Mouse (Mus musculus) urinary bladder, adult 18-20 months (tissue): ENCODE measurements around the gene Gm10999.
"Not testable (repeated sequence)": the region's sequence is repeated elsewhere in the genome, so short reads cannot be mapped to it uniquely, and the experiment has no call there.

Source experiments
- DNase-seq, 2 experiments: peaks; one replicate each; pipeline ENCODE4 v3.0.0; 2022; ENCODE audit warnings: low spot score in 2 of 2, mixed read lengths in 2 of 2

The Gm10999 gene

DNA sequence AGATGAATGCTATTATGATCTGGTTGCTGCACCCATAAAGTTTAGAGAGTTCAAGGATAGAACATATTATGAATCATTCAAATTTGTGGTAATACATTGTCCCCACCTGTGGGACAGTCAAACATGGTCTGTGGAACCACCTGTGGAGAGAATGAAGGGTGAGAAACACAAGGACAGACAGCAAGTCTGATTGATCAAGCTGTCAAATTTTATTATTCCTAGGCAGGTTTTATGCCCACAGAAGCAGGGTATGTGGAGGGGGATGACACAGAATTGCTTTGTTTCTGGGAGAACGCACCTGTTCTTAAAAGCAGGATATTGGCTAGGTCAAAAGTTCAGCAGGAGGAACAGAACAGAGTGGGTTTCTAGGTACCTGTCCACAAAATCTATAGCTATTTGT lies at the start of gene Gm10999:
Gm10999 (minus strand) TSS at position 101 of the 400 bp plus-strand sequence.
- DNase-seq, result no peak

DNA sequence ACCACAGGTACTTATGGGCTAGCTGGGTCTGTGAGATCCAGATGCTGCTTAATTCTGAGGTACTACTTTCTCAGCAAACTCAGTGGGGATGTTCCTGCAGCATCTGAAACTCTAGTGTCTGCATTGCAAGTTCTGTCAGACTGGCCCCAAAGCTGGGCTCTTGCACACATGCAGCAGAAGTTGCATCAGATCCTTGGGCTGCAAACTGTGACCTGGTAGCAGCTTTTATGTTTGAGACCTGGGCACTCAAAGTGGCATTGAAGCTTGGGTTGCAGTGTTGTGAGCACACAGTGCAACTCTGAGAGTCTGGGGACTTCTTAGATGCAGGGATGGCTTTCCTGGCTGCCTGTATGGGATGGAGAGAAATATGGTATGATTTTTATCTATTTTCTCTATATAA lies 2.0 kb upstream of the Gm10999 start:
- DNase-seq, result no peak

DNA sequence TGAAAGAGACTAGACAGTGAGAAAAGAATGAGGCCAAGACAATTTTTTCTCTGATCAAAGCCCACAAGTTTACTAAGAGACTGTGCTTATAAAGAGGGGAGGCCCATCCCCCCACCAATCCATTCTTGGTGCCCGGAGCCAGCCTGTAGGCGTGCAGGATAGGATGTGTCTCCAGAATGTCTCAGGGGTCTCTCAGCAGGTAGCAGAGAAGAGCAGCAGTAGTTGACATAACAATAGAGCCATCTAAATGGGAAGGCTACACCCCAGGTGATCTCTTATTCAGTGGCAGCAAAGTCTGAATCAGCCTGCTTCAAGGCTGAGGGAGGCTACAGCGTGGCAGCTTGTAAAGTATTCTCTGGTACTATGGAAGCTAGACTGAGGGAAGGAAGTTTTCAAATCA lies 15.7 kb downstream of the Gm10999 start:
- DNase-seq, result not testable (repeated sequence)
